Comparison of ENCODE assay signal across 26 mouse cellular contexts in the genomic region with DNA sequence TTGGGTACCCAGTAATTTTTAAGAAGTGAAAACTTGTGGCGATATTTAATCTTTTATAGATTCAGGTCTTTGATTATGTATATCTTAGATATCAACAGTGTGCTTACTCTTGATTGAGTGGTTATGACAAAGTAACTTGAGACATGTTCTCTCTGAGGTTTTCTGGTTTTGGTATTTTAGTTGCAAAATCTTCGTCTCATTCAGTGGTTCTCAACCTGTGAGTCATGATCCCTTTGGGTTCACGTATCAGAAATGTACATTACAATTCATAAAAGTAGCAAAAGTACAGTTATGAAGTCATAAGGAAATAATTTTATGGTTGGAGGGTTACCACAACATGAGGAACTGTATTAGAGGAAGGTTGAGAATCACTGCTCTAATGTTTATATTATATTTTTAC. TPM values are rescaled to one million over a fixed set of nuclear protein-coding genes. Genes with fewer than 3 reads are reported as not detected.
"Had no signal": no experiment of that assay in that cellular context is flagged by ENCODE, and none has a peak within 500 bp of the region (broad histone marks: within the 10 kb centered on the region; RNA-seq: fewer than 3 reads in every experiment).

No protein-coding gene starts in this region.

- DNase-seq: gastrocnemius, adult 2 months; gastrocnemius, postnatal 10 days; gastrocnemius, postnatal 25 days; heart, adult 18-20 months; heart, postnatal 10 days; heart, postnatal 4 days; kidney, adult 18-20 months; kidney, adult 8-10 months; kidney, postnatal 10 days; kidney, postnatal 25 days; kidney, postnatal 4 days; left cerebral cortex, postnatal 4 days had no signal

- H3K4me3 ChIP-seq: gastrocnemius, adult 2 months; heart, embryonic 10.5 days; heart, embryonic 12.5 days; hindbrain, embryonic 10.5 days; hindbrain, embryonic 12.5 days; intestine, embryonic 15.5 days; layer of hippocampus, adult 2 months; left cerebral cortex, adult 2 months; limb, embryonic 13.5 days; limb, embryonic 15.5 days; liver, embryonic 12.5 days had no signal

- H3K27me3 ChIP-seq: heart, embryonic 12.5 days; hindbrain, embryonic 12.5 days; intestine, embryonic 15.5 days; limb, embryonic 13.5 days; limb, embryonic 15.5 days; liver, embryonic 12.5 days had no signal

- H3K36me3 ChIP-seq: heart, embryonic 10.5 days; hindbrain, embryonic 12.5 days; intestine, embryonic 15.5 days had no signal

- H3K4me1 ChIP-seq: heart, embryonic 10.5 days; heart, embryonic 12.5 days; hindbrain, embryonic 10.5 days; hindbrain, embryonic 12.5 days; intestine, embryonic 15.5 days; limb, embryonic 13.5 days; limb, embryonic 15.5 days; liver, embryonic 12.5 days had no signal

- H3K27ac ChIP-seq: gastrocnemius, adult 2 months; heart, embryonic 10.5 days; hindbrain, embryonic 10.5 days; hindbrain, embryonic 12.5 days; hindbrain, embryonic 14.5 days; intestine, embryonic 15.5 days; layer of hippocampus, adult 2 months; left cerebral cortex, adult 2 months; limb, embryonic 13.5 days; limb, embryonic 15.5 days; liver, embryonic 12.5 days; liver, embryonic 14.5 days had no signal

RNA-seq across cellular contexts. Expression of a gene that starts 27.1 kb away (rescaled TPM):
- total RNA-seq: gastrocnemius, adult 2 months; gastrocnemius, postnatal 10 days; gastrocnemius, postnatal 25 days; gastrocnemius, postnatal 4 days; liver, adult 2 months had no signal
- polyA plus RNA-seq: liver, adult 2 months had no signal
